Mouse (Mus musculus): ENCODE measurements around the gene Lrrn2. TPM values are rescaled to one million over a fixed set of nuclear protein-coding genes. Genes with fewer than 3 reads are reported as not detected.

The Lrrn2 gene
- polyA plus RNA-seq (2015; fragmentation: Nextera tagmentation; extraction: Ambion mirVana): 6.1 and 6.3 TPM in 2 replicates

DNA sequence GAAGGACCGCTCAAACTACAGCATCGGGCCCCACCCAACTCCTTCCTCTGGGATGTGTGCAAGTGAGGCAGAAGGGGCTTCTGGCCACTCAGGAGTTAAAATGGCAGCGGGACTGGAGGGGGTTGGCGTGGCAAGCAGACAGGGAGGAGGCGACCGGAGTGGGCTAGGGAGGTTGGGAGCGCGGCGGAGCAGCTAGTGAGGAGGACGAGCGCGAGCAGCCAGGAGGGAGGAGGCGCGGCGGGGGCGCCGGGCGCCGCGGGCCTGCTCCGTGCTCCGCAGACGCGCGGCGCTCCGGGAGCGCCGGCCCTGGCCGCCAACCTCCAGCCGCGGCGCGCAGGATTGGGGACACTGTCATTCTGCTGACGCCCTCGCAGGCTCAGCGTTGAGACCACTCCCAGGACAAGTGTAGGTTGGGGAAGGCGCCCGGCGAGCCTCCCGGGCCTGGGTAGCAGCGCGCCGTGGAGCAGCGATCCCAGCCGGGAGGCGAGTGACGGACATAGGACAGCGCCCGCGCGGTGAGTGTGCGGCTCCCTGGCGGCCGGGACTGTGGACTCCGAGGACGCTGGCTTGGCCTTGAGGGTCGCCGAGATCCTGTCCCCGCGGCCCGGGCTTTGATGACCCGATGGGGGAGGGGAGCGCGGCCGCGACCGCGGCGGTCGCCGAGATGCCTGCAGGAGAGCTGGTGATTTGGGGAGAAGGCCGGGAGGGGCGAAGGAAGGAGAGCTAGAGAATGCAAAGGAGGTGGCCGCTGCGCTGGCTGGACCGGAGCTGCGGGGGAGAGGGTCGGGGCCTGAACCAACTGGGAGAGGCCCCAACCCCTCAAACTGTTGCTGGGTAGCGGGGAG, at the start of gene Lrrn2:
Gene Lrrn2 (plus strand): TSS at position 113 of the 845 bp plus-strand sequence.
- Histone ChIP-seq H3K36me3 (no peaks in the 10 kb centered on the region), H3K9me3 (no peaks in the 10 kb centered on the region), H3K4me1 (peaks cover 22% of the 10 kb centered on the region), H3K4me2 (peak within 1 kb of the TSS; percentile 96), H3K4me3 (peak within 1 kb of the TSS; percentile 54), H3K27me3 (peaks cover 85% of the 10 kb centered on the region), H3K9ac (0 out of 2 replicates have a peak within 1 kb of the TSS, but pooled peaks have one; percentile 5), H3K27ac (no peak within 1 kb of the TSS)
- WGBS: under 1% methylated on average over 79 of the region's 80 CpGs
- no peak; the same call in 1 of the 2 replicates for ATAC-seq (ENCODE audit: insufficient number of reproducible peaks, low FRiP score, low TSS enrichment, low read depth)

- no peak overlapping the region for H3K9ac ChIP-seq
- no peaks in the 10 kb centered on the region for H3K36me3 ChIP-seq
- no peak overlapping the region for H3K27ac ChIP-seq
- H3K4me2 ChIP-seq: no peak overlapping the region
- no peak for ATAC-seq (ENCODE audit: insufficient number of reproducible peaks, low FRiP score, low TSS enrichment, low read depth)
- H3K4me3 ChIP-seq: no peak overlapping the region
- peaks cover 7% of the 10 kb centered on the region for H3K27me3 ChIP-seq
- H3K9me3 ChIP-seq: no peaks in the 10 kb centered on the region
- H3K4me1 ChIP-seq: no peaks in the 10 kb centered on the region
- WGBS: 88% methylated on average over 4 of the region's 4 CpGs
These were observed 48.1 kb upstream of the Lrrn2 start for GRCm38 (mm10) chr1:132831963-132832362.

- Histone ChIP-seq H3K27ac (no peak overlapping the region), H3K4me3 (no peak overlapping the region), H3K27me3 (peaks cover 7% of the 10 kb centered on the region), H3K9ac (no peak overlapping the region), H3K36me3 (no peaks in the 10 kb centered on the region), H3K9me3 (no peaks in the 10 kb centered on the region), H3K4me2 (no peak overlapping the region), H3K4me1 (no peaks in the 10 kb centered on the region)
- WGBS: 49% methylated on average over 8 of the region's 8 CpGs
- no peak for ATAC-seq (ENCODE audit: insufficient number of reproducible peaks, low FRiP score, low TSS enrichment, low read depth)
These were observed 46.0 kb upstream of the Lrrn2 start for GRCm38 (mm10) chr1:132834037-132834436.

- WGBS: 66% methylated on average over 8 of the region's 8 CpGs
- H3K4me3 ChIP-seq: no peak overlapping the region
- H3K4me1 ChIP-seq: no peaks in the 10 kb centered on the region
- no peak overlapping the region for H3K9ac ChIP-seq
- no peaks in the 10 kb centered on the region for H3K9me3 ChIP-seq
- no peaks in the 10 kb centered on the region for H3K36me3 ChIP-seq
- H3K27ac ChIP-seq: no peak overlapping the region
- no peak overlapping the region for H3K4me2 ChIP-seq
- peaks cover 11% of the 10 kb centered on the region for H3K27me3 ChIP-seq
- no peak for ATAC-seq (ENCODE audit: insufficient number of reproducible peaks, low FRiP score, low TSS enrichment, low read depth)
These were observed 43.2 kb upstream of the Lrrn2 start for GRCm38 (mm10) chr1:132836895-132837294.

GRCm38 (mm10) chr1:132837691-132838090, 42.4 kb upstream of the Lrrn2 start:
- WGBS: 64% methylated on average over 5 of the region's 5 CpGs
- H3K27ac ChIP-seq: no peak overlapping the region
- ATAC-seq (ENCODE audit: insufficient number of reproducible peaks, low FRiP score, low TSS enrichment, low read depth): no peak
- peaks cover 11% of the 10 kb centered on the region for H3K27me3 ChIP-seq
- no peaks in the 10 kb centered on the region for H3K36me3 ChIP-seq
- no peak overlapping the region for H3K4me2 ChIP-seq
- H3K9me3 ChIP-seq: no peaks in the 10 kb centered on the region
- H3K4me1 ChIP-seq: no peaks in the 10 kb centered on the region
- H3K9ac ChIP-seq: no peak overlapping the region
- no peak overlapping the region for H3K4me3 ChIP-seq

DNA sequence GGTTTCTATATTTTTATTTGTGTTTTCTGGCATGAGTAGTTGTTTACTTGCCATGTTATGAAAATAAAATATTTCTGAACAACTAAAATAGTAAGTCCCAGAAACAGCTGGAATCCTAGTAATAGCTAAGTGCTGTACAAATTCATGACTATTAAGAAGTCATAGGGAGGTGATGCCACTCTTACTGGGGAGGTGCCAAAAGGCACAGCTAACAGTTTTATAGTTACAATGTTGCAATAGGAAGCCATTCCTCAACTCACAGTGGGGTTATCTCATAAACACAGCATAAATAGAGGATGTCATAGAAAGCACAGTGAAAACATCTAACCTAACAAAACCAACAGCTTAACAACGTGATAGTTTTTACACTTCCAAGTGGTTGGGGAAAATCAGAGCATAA, 41.7 kb upstream of the Lrrn2 start:
- WGBS: 40% methylated on average over 1 of the region's 1 CpGs
- H3K4me1 ChIP-seq: no peaks in the 10 kb centered on the region
- no peak overlapping the region for H3K4me3 ChIP-seq
- H3K9ac ChIP-seq: no peak overlapping the region
- no peak overlapping the region for H3K27ac ChIP-seq
- no peak for ATAC-seq (ENCODE audit: insufficient number of reproducible peaks, low FRiP score, low TSS enrichment, low read depth)
- peaks cover 11% of the 10 kb centered on the region for H3K27me3 ChIP-seq
- no peaks in the 10 kb centered on the region for H3K9me3 ChIP-seq
- H3K4me2 ChIP-seq: no peak overlapping the region
- no peaks in the 10 kb centered on the region for H3K36me3 ChIP-seq

DNA sequence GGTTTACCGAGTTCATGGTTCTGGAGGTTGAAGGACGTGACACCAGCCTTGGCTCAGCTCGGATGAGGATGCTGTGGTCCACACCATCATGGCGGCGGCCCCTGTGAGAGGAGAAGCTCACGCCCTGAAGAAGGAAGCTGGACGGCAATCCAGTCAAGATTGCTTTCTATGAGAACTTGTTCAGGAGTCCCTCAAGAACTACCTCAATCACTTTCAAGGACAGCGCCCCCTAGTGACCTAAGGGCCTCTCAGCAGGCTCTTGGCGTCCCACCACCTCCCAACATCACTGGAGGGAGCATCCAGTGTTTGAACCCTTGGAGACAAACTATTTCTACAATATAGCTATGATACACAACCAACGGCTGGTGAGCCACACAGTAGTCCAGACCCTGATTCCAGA, 36.5 kb upstream of the Lrrn2 start:
- 84% methylated on average over 10 of the region's 10 CpGs for WGBS
- H3K9ac ChIP-seq: no peak overlapping the region
- H3K4me2 ChIP-seq: no peak overlapping the region
- no peaks in the 10 kb centered on the region for H3K36me3 ChIP-seq
- H3K9me3 ChIP-seq: no peaks in the 10 kb centered on the region
- 0 out of 2 replicates have a peak, but pooled peaks cover 7% of the 10 kb centered on the region for H3K4me1 ChIP-seq
- 0 out of 2 replicates have a peak, but pooled peaks cover 4% of the 10 kb centered on the region for H3K27me3 ChIP-seq
- ATAC-seq (ENCODE audit: insufficient number of reproducible peaks, low FRiP score, low TSS enrichment, low read depth): no peak
- H3K4me3 ChIP-seq: no peak overlapping the region
- no peak overlapping the region for H3K27ac ChIP-seq

GRCm38 (mm10) chr1:132844088-132844804, 35.8 kb upstream of the Lrrn2 start:
- no peak for ATAC-seq (ENCODE audit: insufficient number of reproducible peaks, low FRiP score, low TSS enrichment, low read depth)

DNA sequence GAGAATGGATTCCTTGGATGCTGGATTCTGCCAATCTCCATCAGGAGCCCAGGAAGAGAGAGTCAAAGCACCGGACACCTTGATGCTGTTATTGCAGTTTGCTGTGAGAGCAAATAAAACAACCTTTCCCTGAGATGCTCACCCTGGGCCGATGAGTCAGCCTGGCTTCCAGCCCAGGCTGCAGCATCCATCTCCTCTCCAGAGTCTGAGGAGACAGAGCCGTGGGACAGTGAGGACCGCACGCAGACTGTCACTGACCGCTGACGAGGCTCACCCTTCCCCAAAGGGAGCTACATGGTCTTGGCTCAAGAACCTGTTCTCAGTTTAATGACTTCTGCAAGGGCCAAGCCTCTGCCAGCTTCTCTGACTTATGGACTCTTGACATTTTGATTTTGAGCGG, 34.3 kb upstream of the Lrrn2 start:
- 0 out of 2 replicates have a peak, but pooled peaks cover 3% of the 10 kb centered on the region for H3K27me3 ChIP-seq
- no peak overlapping the region for H3K4me2 ChIP-seq
- H3K36me3 ChIP-seq: no peaks in the 10 kb centered on the region
- no peaks in the 10 kb centered on the region for H3K9me3 ChIP-seq
- H3K4me3 ChIP-seq: no peak overlapping the region
- ATAC-seq (ENCODE audit: insufficient number of reproducible peaks, low FRiP score, low TSS enrichment, low read depth): no peak
- WGBS: 86% methylated on average over 8 of the region's 8 CpGs
- H3K27ac ChIP-seq: no peak overlapping the region
- no peak overlapping the region for H3K9ac ChIP-seq
- 0 out of 2 replicates have a peak, but pooled peaks cover 7% of the 10 kb centered on the region for H3K4me1 ChIP-seq

More at GRCm38 (mm10) chr1:132844088-132844804, 35.8 kb upstream of the Lrrn2 start:
- H3K9ac ChIP-seq: no peak overlapping the region
- no peak overlapping the region for H3K27ac ChIP-seq
- H3K4me3 ChIP-seq: no peak overlapping the region
- H3K27me3 ChIP-seq: 0 out of 2 replicates have a peak, but pooled peaks cover 4% of the 10 kb centered on the region
- H3K9me3 ChIP-seq: no peaks in the 10 kb centered on the region
- H3K4me1 ChIP-seq: 0 out of 2 replicates have a peak, but pooled peaks cover 7% of the 10 kb centered on the region
- H3K36me3 ChIP-seq: no peaks in the 10 kb centered on the region
- WGBS: 85% methylated on average over 20 of the region's 20 CpGs
- H3K4me2 ChIP-seq: no peak overlapping the region

GRCm38 (mm10) chr1:132850809-132851208, 29.3 kb upstream of the Lrrn2 start:
- H3K4me3 ChIP-seq: no peak overlapping the region
- 41% methylated on average over 5 of the region's 5 CpGs for WGBS
- no peak overlapping the region for H3K27ac ChIP-seq
- H3K4me1 ChIP-seq: 0 out of 2 replicates have a peak, but pooled peaks cover 6% of the 10 kb centered on the region
- H3K27me3 ChIP-seq: peaks cover 14% of the 10 kb centered on the region; the same call in 1 of the 2 replicates
- no peak for ATAC-seq (ENCODE audit: insufficient number of reproducible peaks, low FRiP score, low TSS enrichment, low read depth)
- H3K4me2 ChIP-seq: no peak overlapping the region
- no peaks in the 10 kb centered on the region for H3K36me3 ChIP-seq
- H3K9ac ChIP-seq: no peak overlapping the region
- no peaks in the 10 kb centered on the region for H3K9me3 ChIP-seq

DNA sequence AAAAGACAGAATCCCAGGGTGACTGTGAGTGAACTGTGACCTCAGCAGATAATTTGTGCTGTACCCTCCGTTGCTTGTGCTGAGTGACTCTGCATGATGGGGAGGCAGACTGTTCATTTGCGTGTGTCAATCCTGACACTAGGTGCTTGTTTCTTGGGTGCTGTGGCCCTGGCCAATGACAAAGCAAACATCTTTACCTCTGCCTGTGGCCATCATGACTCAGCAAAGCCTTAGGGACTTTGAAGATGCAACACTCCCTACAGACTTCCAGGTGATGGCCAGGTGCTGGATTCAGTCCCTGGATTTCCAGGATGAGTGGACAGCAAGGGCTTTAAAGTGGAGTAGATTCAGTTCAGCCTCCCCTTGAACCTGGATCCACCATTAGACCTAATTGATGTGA, 28.8 kb upstream of the Lrrn2 start:
- Histone ChIP-seq H3K4me2 (no peak overlapping the region), H3K27ac (no peak overlapping the region), H3K4me3 (no peak overlapping the region), H3K27me3 (peaks cover 14% of the 10 kb centered on the region; the same call in 1 of the 2 replicates), H3K9me3 (no peaks in the 10 kb centered on the region), H3K9ac (no peak overlapping the region), H3K36me3 (no peaks in the 10 kb centered on the region), H3K4me1 (0 out of 2 replicates have a peak, but pooled peaks cover 6% of the 10 kb centered on the region)
- no peak for ATAC-seq (ENCODE audit: insufficient number of reproducible peaks, low FRiP score, low TSS enrichment, low read depth)
- WGBS: 62% methylated on average over 2 of the region's 2 CpGs
